Mouse (Mus musculus): ENCODE measurements around the gene Ankrd2. TPM values are rescaled to one million over a fixed set of nuclear protein-coding genes. Genes with fewer than 3 reads are reported as not detected.

The Ankrd2 gene
- polyA plus RNA-seq, 1 experiment from 2014 or later: 0.30 TPM

DNA sequence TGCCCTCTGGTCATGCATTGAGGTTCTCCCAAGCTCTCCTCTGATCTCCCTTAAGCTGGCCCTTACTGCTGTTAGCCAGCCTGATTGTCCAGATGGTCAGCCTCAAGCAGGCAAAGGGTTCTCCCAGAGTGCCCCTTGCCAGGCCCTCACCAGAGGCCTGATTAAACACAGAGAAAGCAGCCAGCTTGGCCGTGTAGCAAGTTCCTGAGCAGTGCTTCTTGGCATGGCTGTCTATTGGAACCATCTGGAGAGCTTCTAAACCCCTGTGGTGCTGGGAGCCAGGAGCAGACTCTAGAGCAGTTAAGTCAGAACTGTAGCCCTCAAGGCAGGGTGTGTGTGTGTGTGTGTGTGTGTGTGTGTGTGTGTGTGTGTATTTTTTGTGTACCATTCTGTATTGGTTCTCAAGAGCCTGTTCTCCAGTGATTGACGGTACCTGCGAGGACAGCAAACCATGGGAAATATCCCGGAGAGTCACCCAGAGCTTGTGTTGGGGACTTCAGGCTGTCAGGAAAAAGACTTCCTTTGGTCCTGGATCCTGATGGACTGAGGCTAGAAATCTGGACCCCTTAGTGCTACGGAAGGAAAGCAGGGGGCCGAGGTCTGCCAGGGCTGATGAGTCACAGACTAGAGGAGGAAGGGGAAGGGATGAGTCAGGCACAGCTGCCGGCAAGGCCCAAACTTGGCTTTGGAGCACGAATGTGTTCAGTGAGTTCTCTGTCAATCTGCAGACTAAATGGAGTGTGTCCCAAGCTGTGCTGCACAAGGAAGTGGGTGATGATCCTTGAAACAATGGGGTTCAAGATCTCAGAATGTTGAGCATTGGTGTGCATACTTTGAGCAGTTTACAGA lies 18.2 kb upstream of the Ankrd2 start:
- 55% methylated on average over 8 of the region's 8 CpGs for WGBS
- no peak overlapping the region for H3K9ac ChIP-seq (replicated peaks; ENCODE audit: low read depth, low read length)
- ATAC-seq (ENCODE audit: insufficient number of reproducible peaks, insufficient read depth, low FRiP score, low read depth): no peak

DNA sequence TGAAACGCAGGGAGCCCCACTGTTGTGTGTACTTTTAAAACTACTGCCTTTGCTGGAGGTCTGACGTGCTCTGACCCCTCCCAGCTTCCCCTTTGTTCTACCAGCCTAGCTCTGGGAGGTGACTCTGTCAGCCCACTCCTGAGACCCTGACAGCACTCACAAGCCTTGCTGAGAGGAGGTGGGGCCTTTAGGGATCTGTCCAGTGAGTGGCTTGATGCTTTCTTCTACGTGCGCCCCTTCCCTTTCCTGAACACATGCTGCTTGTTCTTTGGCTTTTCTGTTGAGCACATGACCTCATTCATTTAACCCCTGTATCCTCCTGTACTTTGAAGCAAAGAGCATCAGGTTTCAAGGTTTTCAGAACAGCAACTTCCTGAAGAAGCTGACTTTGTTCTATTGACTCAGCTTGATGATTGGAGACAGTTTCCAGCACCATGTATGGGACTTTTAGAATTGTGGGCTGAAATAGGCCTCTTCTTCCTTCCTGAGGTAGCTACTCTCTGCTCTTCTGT lies 16.7 kb upstream of the Ankrd2 start:
- H3K27me3 ChIP-seq (ENCODE audit: control insufficient read depth, insufficient read depth, low read length): no peaks in the 10 kb centered on the region
- no peak for ATAC-seq (ENCODE audit: insufficient number of reproducible peaks, insufficient read depth, low FRiP score, low read depth)
- no peaks in the 10 kb centered on the region for H3K9me3 ChIP-seq (ENCODE audit: control insufficient read depth, low read depth, low read length)
- H3K4me3 ChIP-seq (ENCODE audit: low read depth, low read length): no peak overlapping the region
- 35% methylated on average over 4 of the region's 4 CpGs for WGBS
- no peak overlapping the region for H3K9ac ChIP-seq (replicated peaks; ENCODE audit: low read depth, low read length)
- H3K4me2 ChIP-seq (replicated peaks; ENCODE audit: low read depth, low read length): no peak overlapping the region
- H3K27ac ChIP-seq (ENCODE audit: low read length): peak overlapping the region; percentile 75; the same call in 1 of the 2 replicates
- H3K36me3 ChIP-seq (ENCODE audit: control insufficient read depth, insufficient read depth, low read length): no peaks in the 10 kb centered on the region
- H3K4me1 ChIP-seq (ENCODE audit: control insufficient read depth, insufficient read depth, low read length): peaks cover 18% of the 10 kb centered on the region

More for the DNA sequence above, 18.2 kb upstream of the Ankrd2 start:
- Histone ChIP-seq H3K4me2 (replicated peaks; ENCODE audit: low read depth, low read length) (no peak overlapping the region), H3K4me3 (ENCODE audit: low read depth, low read length) (no peak overlapping the region), H3K27me3 (ENCODE audit: control insufficient read depth, insufficient read depth, low read length) (no peaks in the 10 kb centered on the region), H3K9me3 (ENCODE audit: control insufficient read depth, low read depth, low read length) (no peaks in the 10 kb centered on the region), H3K27ac (ENCODE audit: low read length) (peak overlapping the region; percentile 75), H3K36me3 (ENCODE audit: control insufficient read depth, insufficient read depth, low read length) (no peaks in the 10 kb centered on the region), H3K4me1 (ENCODE audit: control insufficient read depth, insufficient read depth, low read length) (peaks cover 18% of the 10 kb centered on the region)

DNA sequence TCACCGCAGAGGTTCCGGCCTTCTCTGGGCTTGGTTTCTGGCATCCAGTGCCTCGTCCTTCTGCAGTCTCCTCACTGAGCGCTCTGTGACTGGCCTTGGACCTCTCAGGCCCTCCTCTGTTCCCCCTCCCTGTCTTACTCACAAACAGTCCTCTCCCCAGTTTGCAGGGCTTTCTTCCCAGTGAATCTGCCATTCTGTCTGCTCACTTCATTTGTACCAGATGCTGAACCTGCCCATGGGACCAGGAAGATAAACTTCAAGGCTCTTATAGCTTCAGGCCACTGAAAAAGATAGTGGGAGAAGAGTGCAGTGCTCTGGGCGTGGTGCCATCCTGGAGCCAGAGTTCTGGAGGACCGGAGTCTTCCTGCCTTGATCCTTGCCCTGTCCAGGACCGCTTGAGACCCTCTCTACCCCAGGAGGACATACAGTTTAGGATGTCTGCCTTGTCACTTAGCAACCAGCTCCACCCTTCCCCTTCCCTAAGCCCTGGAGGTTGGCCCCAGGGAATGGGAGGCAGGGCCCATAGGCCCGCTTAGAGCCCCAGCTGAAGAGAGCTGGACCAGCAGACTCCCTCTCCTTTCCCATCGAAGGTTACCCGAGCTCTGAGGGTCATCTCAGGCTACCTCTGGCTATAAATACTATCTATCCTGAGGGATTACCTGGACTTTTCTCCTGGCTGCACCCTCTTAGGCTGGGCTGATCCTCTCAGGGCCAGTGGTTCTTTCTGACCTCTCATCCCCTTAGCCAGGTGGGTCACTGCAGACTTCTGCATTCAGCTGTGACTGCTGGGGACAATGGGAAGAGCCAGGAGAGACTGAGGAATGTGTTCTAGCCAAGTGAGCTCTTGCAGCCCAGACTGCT lies 13.9 kb upstream of the Ankrd2 start:
- Histone ChIP-seq H3K4me1 (ENCODE audit: control insufficient read depth, insufficient read depth, low read length) (peaks cover 13% of the 10 kb centered on the region), H3K27me3 (ENCODE audit: control insufficient read depth, insufficient read depth, low read length) (no peaks in the 10 kb centered on the region), H3K27ac (ENCODE audit: low read length) (no peak overlapping the region), H3K4me2 (replicated peaks; ENCODE audit: low read depth, low read length) (no peak overlapping the region), H3K4me3 (ENCODE audit: low read depth, low read length) (no peak overlapping the region), H3K9me3 (ENCODE audit: control insufficient read depth, low read depth, low read length) (no peaks in the 10 kb centered on the region), H3K9ac (replicated peaks; ENCODE audit: low read depth, low read length) (no peak overlapping the region), H3K36me3 (ENCODE audit: control insufficient read depth, insufficient read depth, low read length) (no peaks in the 10 kb centered on the region)
- no peak for ATAC-seq (ENCODE audit: insufficient number of reproducible peaks, insufficient read depth, low FRiP score, low read depth)
- WGBS: 84% methylated on average over 10 of the region's 10 CpGs

DNA sequence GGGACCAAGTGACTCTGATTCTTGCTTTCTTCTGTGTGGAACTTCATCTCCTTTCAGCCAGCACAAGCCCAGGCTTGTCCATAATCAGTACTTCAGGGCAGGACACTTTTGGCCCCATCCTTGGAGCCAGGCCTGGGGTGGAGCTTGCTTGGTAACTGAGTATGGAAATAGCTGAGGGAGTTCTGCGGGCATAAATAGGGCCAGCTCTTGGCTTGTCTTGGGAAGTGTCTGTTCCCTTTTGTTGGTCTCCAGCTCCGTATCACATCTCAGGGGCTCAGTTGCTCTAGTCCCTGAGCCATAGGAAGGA lies 13.3 kb upstream of the Ankrd2 start:
- no peaks in the 10 kb centered on the region for H3K9me3 ChIP-seq (ENCODE audit: control insufficient read depth, low read depth, low read length)
- H3K27ac ChIP-seq (ENCODE audit: low read length): no peak overlapping the region
- peaks cover 7% of the 10 kb centered on the region for H3K4me1 ChIP-seq (ENCODE audit: control insufficient read depth, insufficient read depth, low read length)
- ATAC-seq (ENCODE audit: insufficient number of reproducible peaks, insufficient read depth, low FRiP score, low read depth): no peak
- no peaks in the 10 kb centered on the region for H3K27me3 ChIP-seq (ENCODE audit: control insufficient read depth, insufficient read depth, low read length)
- H3K9ac ChIP-seq (replicated peaks; ENCODE audit: low read depth, low read length): no peak overlapping the region
- H3K4me3 ChIP-seq (ENCODE audit: low read depth, low read length): no peak overlapping the region
- WGBS: 70% methylated on average over 2 of the region's 2 CpGs
- no peak overlapping the region for H3K4me2 ChIP-seq (replicated peaks; ENCODE audit: low read depth, low read length)
- H3K36me3 ChIP-seq (ENCODE audit: control insufficient read depth, insufficient read depth, low read length): no peaks in the 10 kb centered on the region

DNA sequence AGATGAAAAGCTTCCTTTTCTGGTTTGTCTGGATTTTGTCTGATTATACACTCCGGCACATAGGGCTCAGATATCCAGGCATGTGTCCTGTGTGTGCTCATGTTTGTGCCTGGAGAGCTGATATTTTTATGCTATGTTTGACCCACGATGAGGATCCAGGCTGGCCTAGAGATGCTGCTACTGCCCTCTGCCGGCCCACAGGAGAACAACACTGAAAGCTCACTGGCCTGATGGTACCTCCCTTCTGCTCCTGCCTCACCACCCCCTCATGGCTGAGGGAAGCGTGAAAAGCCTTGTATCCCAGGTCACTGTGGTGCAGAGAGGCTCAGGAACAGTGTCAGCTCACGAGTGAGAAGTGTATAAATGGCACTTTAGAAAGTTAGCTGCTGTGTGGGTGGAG lies 9.6 kb upstream of the Ankrd2 start:
- no peak for ATAC-seq (ENCODE audit: insufficient number of reproducible peaks, insufficient read depth, low FRiP score, low read depth)
- no peaks in the 10 kb centered on the region for H3K36me3 ChIP-seq (ENCODE audit: control insufficient read depth, insufficient read depth, low read length)
- no peaks in the 10 kb centered on the region for H3K9me3 ChIP-seq (ENCODE audit: control insufficient read depth, low read depth, low read length)
- no peaks in the 10 kb centered on the region for H3K4me1 ChIP-seq (ENCODE audit: control insufficient read depth, insufficient read depth, low read length)
- H3K27ac ChIP-seq (ENCODE audit: low read length): no peak overlapping the region
- no peaks in the 10 kb centered on the region for H3K27me3 ChIP-seq (ENCODE audit: control insufficient read depth, insufficient read depth, low read length)
- no peak overlapping the region for H3K4me3 ChIP-seq (ENCODE audit: low read depth, low read length)
- 4% methylated on average over 5 of the region's 5 CpGs for WGBS
- H3K9ac ChIP-seq (replicated peaks; ENCODE audit: low read depth, low read length): no peak overlapping the region
- no peak overlapping the region for H3K4me2 ChIP-seq (replicated peaks; ENCODE audit: low read depth, low read length)

DNA sequence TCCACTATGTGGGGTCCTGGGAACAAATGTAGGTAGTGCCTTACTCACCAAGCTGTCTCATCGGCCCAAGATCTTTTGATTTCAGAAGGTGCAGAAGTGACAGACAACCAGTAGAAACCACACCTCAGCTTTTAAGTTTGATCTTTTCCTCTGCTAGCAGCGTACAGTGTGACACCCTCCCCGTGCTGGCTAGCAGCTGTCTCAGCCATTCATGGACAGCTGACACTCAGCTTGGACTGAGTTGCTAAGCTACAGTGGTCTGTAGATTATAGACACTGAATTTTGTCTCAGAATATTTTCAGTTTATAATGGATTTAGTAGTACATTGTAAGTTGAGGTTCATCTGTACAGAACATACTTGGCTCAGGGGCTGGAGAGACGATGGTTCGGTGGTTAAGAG lies 4.7 kb upstream of the Ankrd2 start:
- H3K27me3 ChIP-seq (ENCODE audit: control insufficient read depth, insufficient read depth, low read length): no peaks in the 10 kb centered on the region
- 0 out of 2 replicates have a peak, but pooled peaks cover 3% of the 10 kb centered on the region for H3K4me1 ChIP-seq (ENCODE audit: control insufficient read depth, insufficient read depth, low read length)
- H3K4me3 ChIP-seq (ENCODE audit: low read depth, low read length): no peak overlapping the region
- no peak overlapping the region for H3K9ac ChIP-seq (replicated peaks; ENCODE audit: low read depth, low read length)
- H3K4me2 ChIP-seq (replicated peaks; ENCODE audit: low read depth, low read length): no peak overlapping the region
- WGBS: 76% methylated on average over 5 of the region's 5 CpGs
- no peak for ATAC-seq (ENCODE audit: insufficient number of reproducible peaks, insufficient read depth, low FRiP score, low read depth)
- H3K9me3 ChIP-seq (ENCODE audit: control insufficient read depth, low read depth, low read length): no peaks in the 10 kb centered on the region
- H3K36me3 ChIP-seq (ENCODE audit: control insufficient read depth, insufficient read depth, low read length): peaks cover 6% of the 10 kb centered on the region; the same call in 1 of the 2 replicates
- no peak overlapping the region for H3K27ac ChIP-seq (ENCODE audit: low read length)

DNA sequence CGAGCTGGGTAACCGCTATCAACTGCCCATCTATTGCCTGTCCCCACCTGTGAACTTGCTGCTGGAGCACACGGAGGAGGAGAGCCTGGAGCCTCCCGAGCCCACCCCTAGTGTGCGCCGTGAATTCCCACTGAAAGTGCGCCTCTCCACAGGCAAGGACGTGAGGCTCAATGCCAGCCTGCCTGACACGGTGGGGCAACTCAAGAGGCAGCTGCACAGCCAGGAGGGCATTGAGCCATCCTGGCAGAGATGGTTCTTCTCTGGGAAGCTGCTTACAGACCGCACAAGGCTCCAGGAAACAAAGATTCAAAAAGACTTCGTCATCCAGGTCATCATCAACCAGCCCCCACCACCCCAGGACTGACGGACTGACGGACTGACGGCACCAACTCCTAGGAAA lies 2.2 kb upstream of the Ankrd2 start:
- Histone ChIP-seq H3K9ac (replicated peaks; ENCODE audit: low read depth, low read length) (no peak overlapping the region), H3K4me2 (replicated peaks; ENCODE audit: low read depth, low read length) (no peak overlapping the region), H3K9me3 (ENCODE audit: control insufficient read depth, low read depth, low read length) (no peaks in the 10 kb centered on the region), H3K4me3 (ENCODE audit: low read depth, low read length) (no peak overlapping the region), H3K27ac (ENCODE audit: low read length) (no peak overlapping the region), H3K27me3 (ENCODE audit: control insufficient read depth, insufficient read depth, low read length) (no peaks in the 10 kb centered on the region), H3K36me3 (ENCODE audit: control insufficient read depth, insufficient read depth, low read length) (peaks cover 6% of the 10 kb centered on the region; the same call in 1 of the 2 replicates), H3K4me1 (ENCODE audit: control insufficient read depth, insufficient read depth, low read length) (0 out of 2 replicates have a peak, but pooled peaks cover 3% of the 10 kb centered on the region)
- ATAC-seq (ENCODE audit: insufficient number of reproducible peaks, insufficient read depth, low FRiP score, low read depth): no peak
- WGBS: 79% methylated on average over 14 of the region's 14 CpGs

DNA sequence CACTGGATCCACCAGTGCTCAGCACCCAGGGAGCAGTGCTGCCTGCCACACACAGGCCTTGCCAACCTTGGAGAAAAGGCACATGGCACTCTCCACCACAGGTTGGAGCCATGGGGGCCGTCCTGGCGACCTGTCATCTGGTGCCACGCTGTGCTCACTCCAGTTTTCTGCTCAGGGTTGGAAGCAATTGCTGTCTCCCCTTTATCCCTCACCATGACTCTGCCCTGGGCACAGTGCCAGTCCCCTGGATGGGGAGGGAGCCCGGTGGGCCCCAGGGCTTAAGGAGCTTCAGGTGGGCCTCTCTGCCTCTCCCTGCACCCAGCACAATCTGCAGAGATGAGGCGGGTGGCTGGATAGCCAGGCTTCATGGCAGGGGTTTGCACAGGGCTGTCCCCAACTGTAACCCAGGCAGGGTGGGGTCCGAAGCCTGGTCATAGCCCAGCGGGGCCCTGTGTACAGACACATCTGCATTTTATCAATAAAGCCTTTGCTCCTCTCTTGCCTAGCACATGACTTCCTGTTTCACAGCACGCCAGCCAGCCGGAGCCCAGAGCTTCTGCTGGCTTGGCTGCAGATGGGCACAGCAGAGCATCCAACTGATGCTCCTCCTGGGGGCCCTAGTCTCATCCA lies 1.5 kb upstream of the Ankrd2 start:
- H3K9ac ChIP-seq (replicated peaks; ENCODE audit: low read depth, low read length): no peak overlapping the region
- H3K4me1 ChIP-seq (ENCODE audit: control insufficient read depth, insufficient read depth, low read length): 0 out of 2 replicates have a peak, but pooled peaks cover 3% of the 10 kb centered on the region
- H3K4me2 ChIP-seq (replicated peaks; ENCODE audit: low read depth, low read length): no peak overlapping the region
- no peaks in the 10 kb centered on the region for H3K27me3 ChIP-seq (ENCODE audit: control insufficient read depth, insufficient read depth, low read length)
- peak; percentile 42; the same call in 1 of the 2 replicates for ATAC-seq (ENCODE audit: insufficient number of reproducible peaks, insufficient read depth, low FRiP score, low read depth)
- WGBS: 67% methylated on average over 9 of the region's 9 CpGs
- H3K4me3 ChIP-seq (ENCODE audit: low read depth, low read length): no peak overlapping the region
- H3K9me3 ChIP-seq (ENCODE audit: control insufficient read depth, low read depth, low read length): no peaks in the 10 kb centered on the region
- H3K36me3 ChIP-seq (ENCODE audit: control insufficient read depth, insufficient read depth, low read length): peaks cover 6% of the 10 kb centered on the region; the same call in 1 of the 2 replicates
- no peak overlapping the region for H3K27ac ChIP-seq (ENCODE audit: low read length)
